Mouse (Mus musculus) right cerebral cortex, postnatal 10 days (tissue): ENCODE measurements around the gene Iqschfp.

ENCODE experiments used
- DNase-seq, 2 experiments: peaks; one replicate each; pipeline ENCODE4 v3.0.0; 2021; ENCODE audit warnings: low spot score in 2 of 2

Iqschfp gene

DNA sequence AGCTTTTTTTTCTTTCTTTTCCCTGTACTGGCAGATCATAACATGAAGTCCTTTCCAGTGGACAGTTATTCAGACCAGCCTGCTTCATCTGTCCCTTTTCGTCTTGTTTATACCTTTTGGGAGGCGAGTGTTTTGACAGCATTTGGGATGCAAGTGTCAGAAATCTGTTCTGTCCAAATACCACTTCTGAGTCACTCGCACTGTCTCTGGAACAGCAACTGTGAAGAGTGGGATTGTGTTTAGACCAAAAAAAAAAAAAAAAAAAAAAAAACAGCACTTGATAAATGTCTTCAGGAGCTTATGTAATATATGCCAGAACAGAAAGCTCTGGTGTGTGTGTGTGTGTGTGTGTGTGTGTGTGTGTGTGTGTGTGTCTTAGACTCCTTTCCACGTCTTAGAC is 678.3 kb downstream of the Iqschfp start:
- no peak for DNase-seq

DNA sequence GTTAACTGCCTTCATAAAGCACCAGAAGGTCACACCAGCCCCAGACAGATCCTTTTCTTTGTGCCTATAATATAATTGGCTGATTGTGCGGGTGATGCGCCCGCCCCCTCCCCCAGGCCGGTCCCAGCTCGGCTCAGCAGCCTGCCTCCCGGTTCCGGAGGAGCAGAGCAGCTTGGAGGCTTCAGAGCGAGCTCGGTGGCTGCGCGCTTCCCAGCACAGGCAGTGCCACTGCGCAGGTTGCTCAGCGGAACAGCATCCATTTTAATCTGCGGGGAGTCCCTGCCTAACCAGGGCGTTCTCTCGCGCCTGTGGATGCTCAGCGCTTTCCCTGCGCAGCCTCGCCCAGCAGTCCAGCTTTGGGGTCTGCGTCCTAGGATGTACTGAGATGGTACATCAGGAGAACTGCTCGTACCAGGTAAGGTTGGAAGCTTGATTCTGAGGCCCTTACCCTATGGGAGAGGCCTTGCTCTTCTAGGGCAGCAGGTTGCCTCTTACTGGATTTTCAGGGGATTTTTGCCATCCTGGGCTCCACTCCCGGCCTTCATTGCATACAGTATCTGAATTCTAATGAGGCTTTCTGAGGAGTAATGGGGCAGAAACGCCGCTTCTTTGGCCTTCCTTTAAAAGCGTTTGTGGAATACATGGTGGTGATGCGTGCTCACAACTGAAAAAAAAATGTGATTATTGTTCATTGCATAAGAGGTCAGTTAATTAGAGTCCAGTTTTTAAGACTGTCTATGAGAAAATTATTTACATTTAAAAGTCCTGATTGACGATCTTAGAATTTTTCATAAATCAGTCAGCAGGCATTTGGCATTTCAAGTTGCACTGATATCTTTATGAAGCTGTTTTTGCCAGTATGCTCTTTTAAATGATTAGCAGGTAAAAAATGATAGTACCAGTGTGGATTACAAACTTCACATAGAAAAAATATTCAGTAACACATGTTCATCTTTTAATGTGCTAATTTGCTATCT is 680.5 kb downstream of the Iqschfp start:
- peak; percentile 92 to 93 for DNase-seq

DNA sequence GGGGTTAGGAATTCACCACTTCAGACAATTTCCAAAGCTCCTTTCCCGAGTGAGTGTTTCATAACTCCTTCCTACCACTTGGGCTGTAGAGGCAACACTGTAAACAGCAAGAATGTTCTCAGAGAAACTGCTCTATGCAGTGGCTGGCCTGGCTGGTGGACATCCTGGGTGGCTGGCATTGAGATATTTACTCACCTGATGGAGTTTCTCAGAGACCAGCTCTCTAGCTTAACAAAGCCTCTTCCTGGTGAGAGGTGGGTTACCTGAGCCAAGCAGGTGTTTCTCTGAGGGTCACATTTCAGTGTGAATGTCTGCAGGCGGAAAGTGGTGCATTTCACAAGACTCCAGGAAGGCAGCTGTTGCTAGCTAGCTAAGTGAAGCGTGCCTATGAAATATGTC is 681.2 kb downstream of the Iqschfp start:
- peak; percentile 38 to 55 for DNase-seq

DNA sequence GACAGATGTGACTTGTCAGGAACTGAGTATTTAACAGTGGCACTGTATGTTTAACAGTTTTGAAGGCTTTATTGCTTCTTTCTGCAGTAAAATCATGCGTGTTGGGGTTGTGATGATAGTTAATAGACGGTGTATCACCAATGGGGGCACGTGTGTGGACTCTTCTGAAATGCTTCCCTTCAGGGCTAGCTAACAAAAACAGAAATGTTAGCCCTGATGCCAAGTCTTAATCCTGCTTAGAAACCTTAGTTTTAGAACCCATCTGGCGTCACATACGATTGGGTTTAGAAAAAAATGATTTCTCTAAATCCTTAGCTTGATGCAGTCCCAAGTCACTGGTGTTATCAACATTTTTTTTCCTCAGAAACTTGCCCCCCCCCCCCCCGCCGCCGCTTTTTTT is 682.1 kb downstream of the Iqschfp start:
- DNase-seq, result no peak

DNA sequence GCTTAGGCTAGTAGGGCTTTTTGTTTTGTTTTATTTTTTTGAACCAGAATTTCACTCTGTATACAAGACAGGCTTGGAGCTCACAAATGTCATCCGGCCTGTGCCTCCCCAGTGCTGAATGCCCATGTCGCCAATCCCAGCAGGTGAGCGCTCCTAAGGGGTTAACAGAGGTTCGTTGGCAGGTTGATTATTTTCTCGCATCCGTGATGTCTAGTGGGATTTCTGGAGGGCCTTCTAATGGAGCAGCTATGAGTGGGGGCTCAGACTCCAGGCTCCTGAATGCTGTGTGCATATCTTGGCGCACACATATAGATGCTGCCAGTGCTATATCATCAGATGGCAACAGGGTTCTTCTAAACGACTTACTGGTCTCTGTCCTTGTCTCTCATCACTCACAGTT is 682.5 kb downstream of the Iqschfp start:
- DNase-seq, result no peak

DNA sequence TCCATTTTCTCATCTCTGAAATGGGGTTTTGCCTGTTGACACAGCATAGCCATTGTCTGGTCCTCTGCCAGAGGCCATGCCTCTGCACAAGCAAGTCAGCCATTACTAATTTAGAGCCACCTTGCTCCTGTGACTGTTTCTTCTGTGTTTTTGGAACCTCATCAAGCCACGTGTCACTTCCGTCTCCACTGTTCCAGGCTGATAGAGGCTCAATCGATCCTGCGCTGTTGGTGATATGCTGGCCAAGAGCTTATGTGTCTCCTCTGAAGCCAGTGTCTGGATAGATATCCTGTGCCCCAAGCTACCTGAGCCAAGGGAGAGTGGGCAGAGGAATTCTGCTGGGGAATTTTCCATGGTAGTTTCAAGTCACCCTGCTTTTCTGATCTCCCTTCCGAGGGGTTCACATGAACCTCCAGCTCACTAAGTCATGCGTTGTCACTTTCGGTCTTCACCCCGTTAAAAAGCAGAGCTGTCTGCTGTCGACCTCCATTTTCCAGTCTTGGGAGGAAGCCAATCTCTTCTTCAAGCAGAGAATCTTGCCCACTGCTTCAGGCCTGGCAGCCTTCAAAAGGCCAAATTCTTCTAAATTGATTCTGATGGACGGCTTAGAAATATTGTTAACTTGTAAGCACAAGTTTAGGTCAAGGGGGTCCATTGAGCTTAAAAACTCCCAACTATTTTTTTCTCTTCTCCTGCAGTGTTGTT is 683.8 kb downstream of the Iqschfp start:
- peak; percentile 35 to 49 for DNase-seq

DNA sequence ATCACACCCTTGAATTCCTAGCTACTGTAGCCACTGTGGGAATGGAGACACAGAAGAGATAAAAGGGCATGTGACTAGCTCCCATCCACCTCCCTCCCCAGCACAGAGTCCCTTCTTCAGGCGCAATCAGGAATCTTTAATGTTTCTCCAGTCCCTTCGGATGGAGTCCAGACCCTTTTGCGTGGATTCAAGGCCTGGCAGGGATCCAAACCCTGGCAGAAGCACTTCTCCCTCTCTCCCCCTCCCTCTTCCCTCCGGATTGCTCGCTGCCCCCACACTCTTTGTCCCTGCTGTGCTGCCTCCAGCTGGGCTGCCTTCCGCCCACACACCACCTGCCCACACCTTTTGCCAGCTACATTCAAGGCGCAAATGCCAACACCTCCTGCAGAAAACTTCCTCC is 684.4 kb downstream of the Iqschfp start:
- DNase-seq, result peak; percentile 92 to 94

DNA sequence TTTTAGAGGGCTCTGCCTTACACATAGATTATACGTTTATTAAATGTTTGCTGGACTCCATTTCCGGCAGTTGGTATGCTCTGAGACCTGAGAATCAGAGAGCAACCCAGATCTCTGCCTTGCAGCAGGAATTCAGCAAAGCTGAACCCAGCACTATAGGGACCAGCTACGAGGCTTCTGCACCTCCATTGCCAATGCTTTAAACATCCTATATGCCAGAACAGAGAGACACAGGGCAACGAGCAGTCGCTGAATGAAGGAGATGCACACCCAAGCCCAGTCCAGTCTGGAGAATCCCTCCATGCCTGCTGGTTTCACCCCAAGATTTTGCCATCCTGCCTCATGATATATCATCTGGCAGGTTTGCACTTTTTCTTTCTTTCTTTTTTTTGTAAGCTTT is 684.9 kb downstream of the Iqschfp start:
- no peak for DNase-seq

DNA sequence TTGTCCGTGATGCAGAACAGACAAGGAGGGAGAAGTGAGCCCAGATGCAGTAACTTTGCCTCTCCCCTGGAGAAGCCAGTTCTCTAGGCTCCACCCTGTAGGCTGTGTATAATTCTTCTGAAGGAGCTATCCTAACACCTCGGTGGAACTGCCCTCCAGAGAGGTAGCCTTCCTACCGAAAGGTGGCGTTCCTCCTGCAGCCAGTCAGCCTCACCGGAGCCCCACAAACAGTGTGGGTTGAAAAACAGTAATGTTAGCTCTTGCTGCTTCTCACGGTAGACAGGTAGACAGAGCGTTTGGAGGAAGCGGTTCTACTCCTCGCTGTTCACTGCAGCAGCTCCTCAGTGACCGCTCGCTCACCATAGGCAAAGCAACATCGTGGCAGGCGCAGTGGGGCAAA is 689.6 kb downstream of the Iqschfp start:
- DNase-seq, result no peak

DNA sequence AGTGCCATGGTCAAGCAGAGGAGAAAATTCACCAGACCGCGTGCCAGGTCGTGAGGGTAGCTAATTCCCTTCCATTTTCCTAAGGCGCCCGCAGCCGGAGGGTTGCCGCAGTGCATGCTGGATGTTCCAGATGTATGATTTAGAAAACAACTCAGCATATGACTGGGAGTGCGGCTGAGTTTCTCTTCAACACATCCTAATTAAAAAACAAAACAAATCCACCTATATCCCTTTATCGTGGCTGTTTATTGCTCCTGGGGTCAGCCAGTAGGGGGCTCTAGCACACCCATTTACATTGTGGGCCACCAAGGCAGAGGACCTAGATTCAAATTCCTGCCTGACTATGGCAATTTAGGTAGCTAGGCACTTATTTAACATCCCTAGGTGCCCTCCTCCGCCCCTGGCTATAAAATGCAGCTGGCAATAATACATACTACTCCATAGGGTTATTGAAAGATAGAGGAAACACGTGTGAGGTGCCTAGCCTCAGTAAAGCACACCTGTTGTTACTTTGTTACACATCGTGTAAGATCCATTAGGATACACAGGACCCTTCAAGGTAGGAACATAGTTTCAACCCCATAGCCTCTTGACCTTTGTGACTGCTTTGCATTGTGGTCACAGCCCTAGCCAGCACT is 690.2 kb downstream of the Iqschfp start:
- DNase-seq, result no peak

DNA sequence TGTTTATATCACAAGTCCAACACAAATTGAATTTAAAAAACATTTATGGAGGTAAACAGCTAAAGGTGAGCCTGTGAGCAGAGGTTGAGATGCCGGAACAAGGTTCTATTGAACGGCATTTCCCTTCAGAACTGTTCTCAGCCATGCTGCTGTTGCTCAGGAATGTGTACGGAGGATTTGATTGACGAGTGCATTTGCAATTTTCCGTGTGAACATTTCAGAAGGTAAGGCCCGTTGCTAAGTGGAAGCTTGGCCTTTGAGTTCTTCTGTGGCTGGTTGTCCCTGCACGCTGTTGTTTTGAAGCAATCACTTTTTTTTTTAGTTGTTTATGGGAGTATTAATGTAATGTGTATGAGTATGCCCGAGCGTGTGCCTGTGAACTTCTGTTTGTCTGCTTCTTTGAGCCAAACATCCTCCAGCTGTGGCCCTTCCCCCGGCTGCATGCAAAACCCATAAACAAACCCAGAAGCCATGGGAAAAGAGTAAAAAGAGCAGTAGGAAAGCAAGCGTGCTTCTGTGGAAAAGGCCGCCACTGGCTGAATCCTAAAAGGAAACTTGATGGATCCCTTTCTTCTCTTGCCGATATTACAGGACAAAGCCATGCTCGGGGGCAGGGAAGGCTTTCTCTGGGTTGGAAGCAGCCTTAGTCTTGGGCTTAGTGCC is 691.1 kb downstream of the Iqschfp start:
- no peak for DNase-seq

DNA sequence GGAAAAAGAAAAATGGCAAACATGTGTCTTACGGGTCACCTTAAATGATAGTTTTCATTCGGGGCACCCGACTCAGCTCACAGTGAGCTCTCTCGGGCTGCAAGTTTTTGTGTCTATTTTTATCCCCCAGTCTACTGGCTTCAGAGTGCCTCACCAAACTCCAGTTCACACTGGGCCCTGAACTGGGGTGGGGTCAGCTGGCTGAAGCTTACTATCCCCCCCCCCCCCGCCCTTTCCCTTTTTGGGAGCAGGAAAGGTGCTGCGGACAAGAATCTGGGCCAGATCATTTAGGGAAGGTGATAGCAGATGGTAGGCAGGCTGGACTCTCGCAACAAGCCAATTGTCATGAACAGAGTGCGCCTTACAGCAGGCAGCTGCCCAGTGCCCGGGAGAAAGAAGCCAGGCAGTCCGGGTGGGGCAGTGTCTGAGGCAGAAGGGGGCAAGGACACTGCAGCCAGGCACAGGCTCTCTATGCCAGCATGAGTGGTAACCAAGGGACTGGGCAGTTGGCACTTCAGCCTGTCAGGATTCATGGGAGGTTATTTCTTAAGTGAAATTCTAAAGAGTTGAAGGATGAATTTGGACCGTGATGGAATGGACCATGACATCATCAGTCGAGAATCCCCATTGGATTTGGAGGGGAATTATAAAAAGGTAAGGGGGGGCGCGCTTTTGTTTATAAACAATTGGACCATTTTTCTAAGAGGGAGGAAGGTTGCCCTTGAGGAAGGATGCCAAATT is 691.9 kb downstream of the Iqschfp start:
- DNase-seq, result peak in 1 of 2 experiments; percentile 59

DNA sequence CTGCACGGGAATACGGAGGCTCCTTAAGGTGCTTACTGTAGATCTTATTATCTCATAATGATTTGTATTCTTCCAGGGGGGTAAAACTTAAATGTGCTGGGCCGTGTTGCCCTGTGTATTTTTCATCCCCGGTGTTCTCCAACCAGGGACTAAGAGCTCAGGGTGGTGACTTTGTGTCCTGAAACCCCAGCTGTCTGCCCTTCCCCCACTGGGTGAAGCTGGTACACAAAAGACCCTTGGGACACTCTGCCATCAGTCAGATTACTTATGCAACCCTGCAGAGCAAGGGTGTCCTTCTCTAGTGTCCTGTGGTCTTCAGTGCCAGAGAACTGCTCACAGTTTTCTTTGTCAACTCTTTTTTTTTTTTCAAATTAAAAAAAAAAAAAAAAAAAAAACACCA is 693.2 kb downstream of the Iqschfp start:
- no peak for DNase-seq

DNA sequence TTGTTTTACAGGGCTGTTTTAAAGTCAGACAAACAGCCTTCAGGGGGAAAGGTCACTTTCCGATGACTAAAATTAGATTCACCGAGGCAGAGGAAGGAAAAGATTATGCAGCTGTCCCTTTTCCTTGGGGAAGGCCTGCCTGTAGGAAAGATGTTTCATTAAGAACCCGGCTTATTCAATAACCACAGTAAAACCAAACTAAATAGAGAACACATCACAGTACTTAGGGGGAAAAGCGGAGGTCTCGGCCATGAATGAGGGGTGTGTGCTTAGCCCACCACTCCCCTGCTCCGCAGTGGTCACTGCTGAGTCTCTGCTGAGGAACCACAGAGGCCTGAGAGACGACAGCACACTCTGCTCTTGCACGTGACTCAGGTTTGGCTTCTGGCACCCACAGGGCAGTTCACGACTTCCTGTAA is 694.6 kb downstream of the Iqschfp start:
- peak in 1 of 2 experiments; percentile 18 for DNase-seq

DNA sequence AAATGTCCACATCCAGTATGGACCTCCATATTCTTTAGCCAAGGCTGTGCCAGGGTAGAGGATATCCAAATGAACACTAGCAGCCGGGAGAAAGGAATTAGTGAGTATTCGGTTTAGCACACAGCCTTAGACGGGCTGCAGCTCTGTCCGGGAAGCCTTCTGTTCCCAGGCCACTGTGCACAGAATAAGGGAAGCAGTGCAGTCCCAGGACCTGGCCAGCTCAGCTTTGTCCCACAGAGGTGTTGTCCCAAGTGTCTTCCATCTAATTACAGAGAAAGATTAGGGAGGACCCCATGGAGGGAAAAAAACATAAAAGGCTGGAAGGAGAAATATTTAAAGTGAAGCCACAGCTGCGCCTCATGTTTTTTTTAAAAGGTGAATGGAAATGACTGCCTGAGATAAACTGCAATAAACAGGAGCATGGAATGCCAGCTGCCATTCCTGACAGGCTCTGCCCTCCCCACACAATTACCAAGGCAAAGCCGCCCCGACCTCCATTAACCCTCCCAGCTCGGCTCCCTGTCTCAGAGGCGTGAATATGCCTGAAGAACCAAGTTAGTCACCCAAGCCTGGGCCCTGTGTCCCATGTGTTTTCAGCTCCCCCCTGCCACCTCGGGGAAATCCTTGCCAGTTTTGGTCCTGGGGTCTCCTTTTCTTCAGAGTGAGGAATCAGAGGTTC is 695.7 kb downstream of the Iqschfp start:
- no peak for DNase-seq

DNA sequence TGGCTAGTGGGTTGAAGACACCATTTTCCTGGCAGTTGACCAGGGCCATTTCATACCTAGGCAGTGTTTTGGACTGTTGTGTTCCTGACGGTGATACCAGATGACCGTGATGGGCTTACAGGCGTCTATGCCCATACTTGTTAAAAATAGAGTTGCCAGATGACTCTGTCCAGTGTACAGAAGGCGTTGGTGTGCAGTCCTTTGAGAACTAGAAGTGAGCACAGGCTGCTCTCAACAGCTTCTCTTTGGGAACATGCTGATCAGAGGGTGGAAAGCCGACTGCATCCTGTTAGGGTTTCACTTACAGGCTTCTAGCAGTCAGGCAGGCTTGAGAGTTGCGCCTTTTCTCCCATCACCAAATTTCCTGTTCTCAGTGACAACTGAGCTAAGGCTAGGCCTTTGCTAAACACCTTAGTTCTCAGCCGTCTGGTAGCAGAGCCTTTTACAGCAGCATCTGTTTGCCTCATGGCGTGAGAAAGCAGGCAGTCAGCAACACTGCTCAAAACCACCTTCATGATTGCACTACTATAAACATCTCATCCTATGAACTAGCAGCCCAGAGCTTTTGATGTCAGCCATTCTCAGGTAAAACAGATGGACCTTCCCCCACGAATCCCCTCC is 697.3 kb downstream of the Iqschfp start:
- DNase-seq, result no peak

DNA sequence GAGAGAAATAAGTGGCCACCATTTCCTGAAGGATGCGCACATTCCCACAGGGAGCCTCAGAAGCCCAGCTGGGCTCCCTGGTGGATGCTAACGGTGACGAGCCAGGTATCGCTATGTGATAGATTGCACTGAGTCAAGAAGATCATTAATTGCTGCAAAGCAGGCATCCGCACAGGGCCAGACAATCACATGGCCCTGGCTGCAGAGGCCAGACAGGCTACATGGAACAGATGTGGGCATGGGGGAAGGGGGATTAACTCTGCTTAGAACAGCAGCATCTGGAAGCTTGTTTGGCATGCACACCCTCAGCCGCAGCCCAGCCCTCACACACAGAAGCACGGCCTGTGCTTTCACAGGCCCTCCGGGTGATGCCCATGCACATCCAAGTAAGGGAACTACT is 698.4 kb downstream of the Iqschfp start:
- DNase-seq, result no peak

DNA sequence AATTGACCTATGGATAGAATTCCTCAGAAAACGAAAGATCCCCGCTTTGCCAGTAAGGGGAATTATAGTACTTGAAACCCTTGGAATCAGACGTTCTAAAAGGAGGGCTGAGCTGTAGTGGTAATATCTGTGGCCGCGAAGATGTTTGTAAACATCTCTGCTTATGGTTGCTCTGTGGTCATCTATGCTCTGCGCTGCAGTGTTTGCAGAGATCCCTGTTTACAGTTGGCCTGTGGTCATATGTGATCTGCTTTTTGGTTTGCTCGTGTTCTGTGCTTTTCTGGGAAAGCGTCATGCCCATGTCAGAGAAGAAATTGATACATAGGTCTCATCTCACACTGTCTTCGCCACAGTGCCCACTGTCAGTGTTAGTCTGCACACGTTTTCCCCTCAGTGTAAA is 700.5 kb downstream of the Iqschfp start:
- DNase-seq, result no peak

DNA sequence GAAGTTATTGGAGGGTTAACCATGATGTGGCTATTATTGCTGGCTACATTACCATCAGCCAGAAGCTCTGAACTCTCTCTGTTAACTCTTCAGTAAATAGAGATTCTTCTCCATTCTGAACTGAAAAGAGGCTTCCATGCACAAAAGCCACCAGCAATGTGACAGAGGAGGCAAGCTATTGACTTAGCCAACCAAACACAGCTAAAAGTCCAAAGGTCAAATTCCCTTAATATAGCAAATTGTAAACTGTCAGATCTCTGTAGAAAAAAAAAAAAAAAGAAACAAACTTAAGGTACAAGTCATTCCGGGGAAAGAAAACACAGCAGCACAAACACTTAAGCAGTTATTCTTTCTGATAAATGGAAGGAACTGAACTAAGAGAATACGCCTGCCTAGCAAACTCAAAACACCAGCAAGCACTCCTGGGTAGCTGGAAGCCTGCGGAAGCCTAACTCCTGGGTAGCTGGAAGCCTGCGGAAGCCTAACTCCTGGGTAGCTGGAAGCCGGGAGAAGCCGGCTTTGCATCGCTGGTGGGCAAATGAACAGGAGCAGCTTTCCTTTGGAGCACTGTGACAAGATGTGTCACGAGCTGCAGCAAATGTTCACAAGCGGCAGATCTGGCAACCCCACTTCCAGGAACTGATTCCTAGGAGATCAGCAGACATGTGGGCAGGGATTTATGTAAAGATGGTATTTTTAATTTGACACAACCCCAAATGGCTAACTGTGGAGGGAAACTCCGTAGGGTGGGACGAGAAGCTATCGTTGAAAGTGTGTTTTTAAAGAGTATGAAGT is 701.2 kb downstream of the Iqschfp start:
- peak; percentile 64 to 81 for DNase-seq
